Mouse (Mus musculus): ENCODE data around the gene Pard3b.

Gene Pard3b

DNA sequence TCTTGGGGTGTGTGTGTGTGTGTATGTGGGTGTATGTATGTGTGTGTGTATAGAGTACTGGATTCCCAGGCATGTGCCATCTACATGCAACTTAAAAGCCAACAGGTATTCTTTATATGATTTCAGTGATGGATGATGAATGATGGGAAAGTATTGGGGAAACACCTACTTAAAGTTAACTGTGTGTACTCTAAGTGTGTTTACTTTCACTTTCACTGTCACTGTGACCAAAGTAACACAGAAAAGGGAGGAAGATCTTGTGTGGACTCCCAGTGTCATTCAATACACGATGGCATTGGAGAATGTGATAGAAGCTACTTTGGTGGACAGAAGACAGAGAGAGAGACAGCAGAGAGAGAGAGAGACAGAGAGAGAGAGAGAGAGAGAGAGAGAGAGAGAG is 613.8 kb downstream of the Pard3b start:
- DNase-seq (ENCODE audit: low spot score), result no peak

DNA sequence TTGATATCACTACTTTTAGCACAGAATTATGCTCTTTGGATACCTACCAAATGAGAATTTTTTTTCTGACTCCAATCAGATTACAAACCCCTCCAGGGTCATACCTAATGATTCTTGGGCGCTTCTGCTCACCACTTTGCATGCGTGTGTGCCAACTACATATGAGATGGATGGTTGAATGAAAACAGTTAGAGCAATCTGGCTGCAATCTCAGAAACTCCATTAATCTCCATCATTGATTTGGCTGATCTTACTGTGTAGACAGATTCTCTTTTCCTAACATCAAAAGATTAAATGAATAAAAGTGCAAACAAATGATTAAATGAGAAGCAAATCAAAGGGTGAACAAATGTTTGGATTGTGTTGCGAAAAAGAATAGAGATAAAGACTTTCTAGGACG is 615.7 kb downstream of the Pard3b start:
- DNase-seq (ENCODE audit: low spot score), result no peak

DNA sequence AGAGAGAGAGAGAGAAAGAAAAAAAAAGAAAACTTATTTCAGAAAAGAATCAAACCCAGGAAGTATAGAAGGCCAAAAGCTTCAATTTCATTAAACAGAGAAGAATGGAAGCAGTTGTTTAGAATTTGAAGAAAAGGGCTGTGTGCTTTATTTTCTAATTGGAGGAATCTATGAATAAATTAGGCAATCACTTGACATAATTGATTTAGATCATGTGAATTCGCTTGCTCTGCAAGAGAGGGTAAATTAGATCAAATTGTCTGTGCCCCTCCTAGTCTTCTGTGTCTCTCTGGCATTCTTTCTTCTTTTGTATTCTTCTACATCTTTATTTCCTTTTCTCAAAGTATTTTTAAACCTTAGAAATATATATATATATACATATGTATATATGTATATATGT is 616.3 kb downstream of the Pard3b start:
- no peak for DNase-seq (ENCODE audit: low spot score)

DNA sequence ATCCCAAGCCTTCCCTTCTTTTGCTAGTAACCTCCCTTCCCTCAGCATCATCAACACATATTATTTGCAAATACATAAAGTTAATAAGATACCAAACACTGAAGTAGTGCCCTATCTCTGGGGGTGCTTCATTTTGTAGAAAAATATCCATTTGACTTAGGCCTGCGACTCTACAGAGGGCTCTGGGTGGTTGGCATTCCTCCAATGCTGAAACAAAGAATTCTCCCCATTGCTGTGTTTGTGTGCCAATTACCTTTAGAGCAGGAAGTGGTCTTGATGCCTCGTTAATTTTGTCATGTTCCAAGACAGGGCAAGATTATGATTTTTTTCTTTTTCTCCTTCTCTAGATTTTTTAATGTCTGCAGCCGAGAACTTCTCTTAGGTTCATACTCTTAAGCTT is 637.8 kb downstream of the Pard3b start:
- no peak for DNase-seq (ENCODE audit: low spot score)

DNA sequence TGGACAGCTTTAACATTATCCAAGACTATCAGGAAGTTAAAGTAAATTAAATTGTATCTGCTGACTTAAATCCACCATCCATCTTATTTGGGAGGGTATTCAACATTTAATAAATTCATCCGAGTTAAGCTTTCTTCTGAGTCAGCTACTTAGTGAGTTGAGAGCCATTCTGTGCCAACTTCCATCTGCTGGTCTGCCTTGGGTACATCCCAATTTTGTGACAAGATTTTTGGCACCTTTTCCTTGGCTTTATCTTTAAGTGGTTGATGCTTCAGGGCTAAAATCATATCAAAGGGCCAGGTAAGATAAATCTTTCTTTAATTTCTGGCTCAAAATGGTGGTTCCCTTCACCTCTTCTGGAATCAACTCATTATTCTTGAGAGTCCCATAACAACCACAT is 640.0 kb downstream of the Pard3b start:
- no peak for DNase-seq (ENCODE audit: low spot score)

DNA sequence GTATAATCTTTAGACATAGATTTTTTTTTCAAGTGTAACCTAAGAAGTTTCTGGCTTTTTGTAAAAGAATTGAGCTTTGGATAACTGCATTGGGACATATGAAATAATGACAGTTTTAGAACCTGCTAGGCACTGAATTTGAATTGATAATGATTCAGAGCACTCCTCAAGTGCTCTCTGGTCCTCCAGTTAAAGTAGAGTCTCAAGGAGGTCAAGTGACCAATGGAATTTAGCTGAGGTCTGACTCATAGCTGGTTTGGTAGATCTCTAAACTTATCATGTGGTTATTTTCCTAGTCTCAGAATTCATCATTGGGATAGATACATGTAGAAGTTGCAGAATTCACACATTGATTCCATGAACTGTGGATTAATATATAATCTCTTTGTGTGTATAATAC is 642.0 kb downstream of the Pard3b start:
- DNase-seq (ENCODE audit: low spot score), result no peak

DNA sequence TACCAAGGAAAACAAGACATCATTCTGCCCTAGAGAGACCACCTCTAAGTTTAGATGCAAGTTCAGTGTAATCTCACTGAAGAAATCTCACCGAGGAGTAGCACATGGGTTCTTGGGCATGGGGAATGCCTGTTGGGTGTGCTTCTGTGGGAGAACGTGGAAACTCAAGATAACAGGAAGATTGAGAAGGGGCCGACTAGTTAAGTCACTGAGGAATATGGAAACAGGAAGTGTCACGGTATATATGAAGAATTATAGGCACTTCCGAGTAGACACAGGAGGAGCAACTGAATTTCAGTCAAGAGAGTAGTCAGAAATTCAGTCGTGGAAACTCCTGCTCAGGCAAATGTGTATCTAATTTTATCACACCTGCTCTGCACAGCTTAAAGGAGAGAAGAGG is 644.2 kb downstream of the Pard3b start:
- no peak for DNase-seq (ENCODE audit: low spot score)

DNA sequence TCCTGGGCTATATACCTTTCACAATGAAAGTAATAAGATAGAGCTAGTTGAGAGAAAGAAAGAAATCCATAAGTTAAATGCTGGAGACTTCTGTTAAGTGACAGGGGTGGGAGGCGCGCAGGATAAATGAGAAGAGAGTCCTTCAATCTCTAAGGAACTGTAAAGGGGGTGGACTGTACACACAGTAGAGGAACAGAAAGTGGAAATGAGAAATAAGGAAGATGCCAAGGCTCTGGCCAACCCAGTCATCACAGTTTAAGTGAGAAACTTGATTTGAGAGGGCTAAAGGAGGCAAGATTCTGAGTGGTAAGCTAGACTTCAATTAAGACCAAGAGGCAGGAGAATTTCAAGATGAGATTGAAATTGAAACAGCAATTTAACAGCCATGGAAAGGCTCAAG is 645.0 kb downstream of the Pard3b start:
- no peak for DNase-seq (ENCODE audit: low spot score)

DNA sequence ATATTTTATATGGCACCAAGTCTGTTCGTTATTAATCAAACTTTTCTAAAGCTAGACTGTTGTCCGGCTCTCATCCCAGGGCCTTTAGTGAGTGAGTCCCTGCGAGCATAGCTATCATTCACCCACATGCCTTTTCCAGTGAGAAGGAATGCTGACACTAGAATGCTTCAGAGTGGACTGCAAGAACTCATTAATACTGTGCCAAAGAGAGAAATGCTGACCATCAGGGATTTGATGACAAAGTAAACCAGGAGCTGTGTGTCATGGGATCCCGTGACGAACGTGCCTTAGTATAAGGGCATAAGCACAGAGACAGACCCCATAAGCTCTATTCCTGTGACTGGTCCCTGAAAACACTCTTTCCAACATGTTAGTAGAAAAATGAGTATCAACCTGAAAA is 670.8 kb downstream of the Pard3b start:
- no peak for DNase-seq (ENCODE audit: low spot score)

DNA sequence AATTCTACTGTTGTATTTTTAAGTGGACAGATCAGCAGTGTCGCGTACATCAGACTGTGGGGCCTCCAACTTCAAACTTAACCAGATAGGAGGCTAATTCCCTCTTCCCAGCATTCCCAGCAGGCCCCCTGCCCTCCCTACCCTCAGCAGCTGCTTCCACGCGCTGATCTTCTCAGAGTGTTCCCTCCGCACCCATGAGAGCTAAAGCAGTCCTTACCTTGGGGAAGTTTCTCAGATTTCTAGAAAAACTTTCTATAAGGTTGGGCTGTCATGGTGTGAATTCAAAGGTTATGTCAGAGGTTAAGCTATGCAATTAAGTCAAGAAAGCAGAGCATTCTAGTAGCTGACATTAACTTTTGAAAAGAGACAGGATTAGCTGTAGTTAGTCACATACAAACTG is 686.6 kb downstream of the Pard3b start:
- no peak for DNase-seq (ENCODE audit: low spot score)

DNA sequence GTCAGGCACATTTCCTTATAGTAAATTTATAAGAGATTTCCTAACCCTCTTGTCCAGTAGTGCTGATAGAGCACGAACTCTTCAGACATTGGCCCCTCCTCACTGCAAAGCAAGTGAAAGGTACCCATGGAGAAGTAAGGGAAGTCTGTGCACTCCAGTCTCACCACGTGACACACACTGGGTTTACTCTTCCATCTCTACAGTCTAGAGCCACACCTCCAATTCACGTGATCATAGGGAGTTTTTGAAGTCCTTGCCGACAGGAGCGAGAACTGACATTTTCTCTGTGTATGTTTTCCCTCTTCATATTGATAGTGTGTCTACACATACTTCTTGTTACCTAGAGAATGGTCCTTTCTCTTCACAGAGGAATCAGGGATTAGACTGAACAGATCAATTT is 689.1 kb downstream of the Pard3b start:
- no peak for DNase-seq (ENCODE audit: low spot score)

DNA sequence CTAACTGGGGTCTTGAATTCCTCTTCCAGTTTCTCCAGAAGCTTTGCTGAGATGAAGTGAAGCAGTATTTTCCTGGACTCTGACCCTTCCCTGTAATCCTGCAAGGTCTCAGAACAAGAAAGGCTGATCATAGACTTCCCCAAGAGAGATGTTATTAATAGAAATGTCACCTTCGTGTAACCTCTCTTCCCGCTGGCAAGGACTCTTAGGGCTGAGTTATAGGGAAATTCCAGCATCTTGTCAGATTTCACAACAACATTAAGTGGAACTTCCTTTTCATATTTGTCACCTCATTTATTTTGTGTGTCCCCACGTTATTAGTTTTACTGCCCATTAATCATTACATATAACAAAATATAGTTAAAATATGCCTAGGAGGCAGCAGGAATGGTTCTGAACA is 690.2 kb downstream of the Pard3b start:
- DNase-seq (ENCODE audit: low spot score), result no peak

DNA sequence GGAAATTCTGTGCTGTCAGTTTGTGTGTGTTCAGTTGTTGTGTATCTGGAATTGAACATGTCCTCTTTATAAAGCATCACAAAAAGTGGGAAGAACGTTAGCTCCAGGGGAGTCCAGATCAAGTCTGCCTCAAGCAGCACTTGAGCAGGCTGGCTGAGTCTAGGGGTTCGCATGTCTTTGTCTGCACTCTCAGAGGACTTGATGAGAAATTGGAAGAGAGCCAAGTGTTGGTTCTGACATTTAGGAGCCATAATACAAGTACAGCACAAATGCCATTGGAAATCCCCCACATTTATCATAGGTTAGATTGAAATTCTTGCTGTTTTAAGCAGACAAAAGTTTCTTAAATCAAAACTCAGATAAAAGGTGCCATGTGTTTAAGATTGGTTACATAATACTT is 694.4 kb downstream of the Pard3b start:
- DNase-seq (ENCODE audit: low spot score), result no peak

DNA sequence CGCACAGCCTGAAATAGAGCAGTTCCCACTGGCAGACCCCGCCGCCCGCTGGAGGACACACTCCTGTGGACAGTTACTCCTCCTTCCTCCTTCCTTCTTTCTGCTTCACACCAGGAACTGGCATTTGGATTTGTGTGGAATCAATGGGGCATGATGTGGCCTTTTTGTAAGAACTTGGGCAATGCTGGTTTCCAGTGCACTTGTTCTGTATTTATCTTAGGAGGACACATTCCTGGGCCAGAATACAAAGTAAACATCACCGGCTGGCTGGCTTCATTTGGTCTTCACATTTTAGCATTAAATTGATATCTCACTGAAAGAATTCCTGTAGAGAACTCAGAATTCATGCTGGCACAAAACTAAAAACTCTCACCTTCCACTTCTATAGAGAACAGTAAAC is 695.6 kb downstream of the Pard3b start:
- no peak for DNase-seq (ENCODE audit: low spot score)

DNA sequence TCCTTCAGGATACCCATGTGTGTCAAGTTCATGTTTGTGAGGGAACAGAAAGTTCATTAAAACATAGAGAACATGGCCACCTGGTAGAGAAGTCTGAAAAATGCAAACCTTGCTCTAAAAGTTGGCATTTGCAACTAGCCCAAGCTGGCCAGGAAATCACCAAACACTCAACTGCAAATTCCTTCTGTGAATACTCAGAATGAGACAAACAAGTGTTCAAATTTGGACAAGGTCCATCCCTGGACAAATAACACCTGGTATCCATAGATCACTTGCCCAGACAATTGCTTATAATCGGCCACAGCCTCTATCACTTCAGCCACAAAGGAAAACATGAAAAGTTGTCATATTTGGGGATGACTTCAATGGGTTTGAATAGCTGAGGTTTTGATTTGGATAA is 701.6 kb downstream of the Pard3b start:
- no peak for DNase-seq (ENCODE audit: low spot score)

DNA sequence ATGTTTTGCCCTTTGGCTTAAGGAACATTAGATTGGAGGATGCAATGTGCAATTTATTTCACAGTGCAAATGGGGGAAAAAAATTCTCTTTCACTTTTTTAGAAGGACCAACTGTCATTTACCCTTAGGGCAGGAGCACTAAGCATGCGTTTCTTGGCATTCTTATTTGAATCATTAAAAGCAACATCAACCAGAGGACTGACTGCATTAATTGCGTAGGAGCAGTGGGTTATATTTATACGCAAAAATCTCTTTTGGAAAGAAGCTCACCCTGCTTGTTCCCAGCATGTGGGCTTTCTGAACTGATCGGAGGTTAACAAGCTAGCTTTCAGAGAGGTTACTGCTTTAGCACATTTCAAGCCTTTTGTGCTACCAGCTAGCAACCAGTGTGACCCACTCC is 705.7 kb downstream of the Pard3b start:
- no peak for DNase-seq (ENCODE audit: low spot score)

DNA sequence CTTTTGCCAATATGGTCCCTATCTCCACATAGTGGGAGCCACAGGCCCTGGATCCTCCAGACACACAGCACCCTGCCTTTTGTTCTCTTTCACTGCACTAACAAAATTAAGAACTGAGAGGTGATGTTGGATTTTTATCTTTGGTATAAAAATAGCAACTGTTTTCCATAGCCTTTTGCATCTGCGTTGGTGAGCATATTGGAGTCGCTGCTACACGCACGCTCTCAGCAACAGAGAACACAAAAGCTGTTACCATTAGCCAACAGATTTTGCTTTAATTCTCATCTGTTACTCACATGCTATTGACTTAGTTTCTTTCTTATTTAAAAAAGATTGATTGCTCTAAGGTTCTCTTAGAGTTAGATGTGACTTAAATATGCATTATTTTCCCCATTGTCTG is 709.7 kb downstream of the Pard3b start:
- DNase-seq (ENCODE audit: low spot score), result no peak

DNA sequence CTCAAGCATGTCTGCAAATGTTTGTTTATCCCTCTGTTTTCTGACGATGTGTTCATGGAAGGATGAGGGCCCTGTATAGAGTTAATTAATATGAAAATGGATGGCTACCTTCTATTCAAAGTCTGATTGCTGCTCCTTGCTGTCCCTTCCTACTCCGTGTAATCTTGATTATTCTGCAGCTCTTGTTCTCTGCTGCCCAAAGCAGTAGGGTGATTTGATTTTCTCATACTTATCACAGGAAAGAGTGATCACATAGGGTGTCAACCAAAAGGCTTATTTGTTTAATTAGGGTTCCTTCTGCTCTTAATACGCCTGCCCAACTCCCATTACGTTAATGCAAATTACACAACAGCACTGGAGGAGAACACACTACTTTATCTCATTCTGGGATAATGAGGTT is 716.9 kb downstream of the Pard3b start:
- DNase-seq (ENCODE audit: low spot score), result no peak

DNA sequence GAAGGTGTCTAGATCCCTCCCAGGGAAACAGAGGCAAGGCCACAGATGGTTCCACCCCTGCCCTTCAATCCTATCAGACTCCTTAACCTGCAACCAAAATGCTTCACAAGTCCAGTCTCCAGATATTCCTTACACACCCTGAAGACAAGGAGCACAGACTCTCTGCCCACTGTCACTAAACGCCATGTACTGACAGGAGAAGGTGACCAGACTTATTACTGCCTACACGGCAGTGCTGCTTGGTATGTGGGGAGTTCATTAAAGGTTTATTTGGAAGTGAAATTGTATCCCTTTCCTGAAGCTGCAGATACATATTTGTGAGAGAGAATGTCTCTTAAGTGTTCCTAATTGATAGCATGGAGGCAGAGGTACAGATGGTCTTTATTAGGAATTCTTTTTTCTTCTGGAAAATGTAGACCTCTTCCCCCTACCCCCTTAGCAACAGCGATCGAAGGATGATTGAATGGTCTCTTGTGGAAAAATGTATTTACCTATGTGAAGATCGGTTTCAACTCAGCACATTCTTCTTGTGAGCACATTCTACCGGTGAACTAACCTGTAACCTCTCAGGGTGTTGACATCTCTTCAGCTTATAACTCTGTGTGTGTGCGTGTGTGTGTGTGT is 735.9 kb downstream of the Pard3b start:
- no peak for DNase-seq (ENCODE audit: low spot score)

DNA sequence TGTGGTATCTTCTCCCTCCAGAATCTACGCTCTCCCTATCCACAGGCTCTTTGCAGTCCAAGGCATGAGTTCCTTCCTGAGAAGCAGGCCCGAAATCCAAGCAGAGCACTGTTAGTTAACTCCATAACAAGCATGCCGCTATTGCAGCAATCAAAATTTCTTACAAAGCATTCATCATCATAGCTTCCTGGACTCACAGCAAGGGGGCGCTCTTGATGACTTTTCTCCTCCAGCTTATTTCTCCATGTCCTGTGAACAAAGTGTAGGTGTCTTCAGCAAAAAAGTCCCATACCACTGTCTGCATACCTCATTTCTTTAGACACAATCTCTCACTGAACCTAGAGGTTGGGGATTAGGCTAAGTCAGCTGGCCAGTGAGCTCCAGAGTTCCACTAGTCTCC is 739.7 kb downstream of the Pard3b start:
- DNase-seq (ENCODE audit: low spot score), result peak; percentile 6

DNA sequence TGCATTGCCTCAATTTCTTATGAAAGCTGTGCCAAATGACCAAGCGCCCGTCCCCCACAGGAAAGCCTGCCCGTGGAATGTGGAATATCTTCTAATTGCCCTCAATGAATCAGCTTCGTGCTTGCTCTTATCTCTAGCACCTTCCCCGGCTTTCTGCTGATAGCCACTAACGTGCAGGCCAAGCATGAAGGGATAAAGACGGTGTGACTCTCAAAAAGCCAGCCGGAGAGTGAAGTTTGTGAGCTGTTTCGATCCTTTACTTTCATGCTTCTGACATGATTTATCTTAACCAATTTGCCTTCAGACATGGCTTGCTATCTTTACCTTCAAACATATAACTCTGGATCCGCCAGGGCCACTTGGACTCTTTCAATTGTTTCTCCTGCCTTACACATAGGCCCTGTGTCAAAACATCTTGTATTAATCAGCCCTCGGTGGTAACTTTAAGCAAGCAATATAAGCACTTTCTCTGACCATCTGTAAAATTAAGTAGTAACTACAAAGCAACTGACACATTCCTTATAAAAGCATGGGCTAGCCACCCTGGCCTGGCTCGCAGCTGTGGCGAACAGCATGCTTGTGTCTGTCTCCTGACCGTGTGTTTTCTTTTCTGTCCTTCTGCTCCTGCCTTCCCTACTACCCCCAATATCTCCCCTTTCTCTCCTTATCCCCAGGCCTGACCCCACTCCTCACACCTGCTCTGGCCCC is 744.3 kb downstream of the Pard3b start:
- peak; percentile 22 for DNase-seq (ENCODE audit: low spot score)

DNA sequence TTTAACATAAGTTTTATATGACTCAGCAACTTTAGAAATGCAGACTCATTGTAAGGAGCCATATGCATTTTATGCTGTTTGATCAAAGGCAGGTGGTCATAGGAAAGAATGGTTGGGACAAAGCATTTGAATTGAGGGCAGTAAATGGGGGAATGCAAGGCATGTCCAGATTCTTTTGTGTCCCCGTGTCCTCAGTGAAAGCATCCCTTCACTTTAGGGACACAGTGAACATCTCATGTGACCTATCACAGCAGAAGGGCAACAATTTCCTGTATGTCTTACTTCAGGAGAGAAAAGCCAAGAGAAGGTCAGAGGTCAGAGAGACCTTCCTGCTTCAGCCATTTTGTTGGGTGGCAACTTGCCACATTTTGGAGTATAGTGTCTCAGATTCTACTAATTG is 745.6 kb downstream of the Pard3b start:
- no peak for DNase-seq (ENCODE audit: low spot score)

DNA sequence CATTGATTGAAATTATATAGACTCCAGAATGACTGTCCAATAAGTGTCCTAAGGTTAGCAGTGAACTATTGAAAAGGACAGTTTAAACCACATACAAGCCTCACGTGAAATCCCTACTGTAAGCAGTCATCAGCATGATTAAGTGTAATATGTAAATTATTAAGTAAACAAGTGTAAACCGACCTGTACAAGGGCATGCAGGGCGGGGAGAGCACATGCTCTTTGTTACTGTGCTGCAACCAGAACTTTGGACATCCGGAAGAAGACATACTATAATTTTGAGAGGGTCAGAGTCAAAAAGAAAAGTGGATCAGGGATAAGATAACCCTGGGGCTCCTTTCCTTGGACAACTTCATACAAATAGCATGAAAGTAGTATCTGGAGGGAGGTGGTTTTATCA is 749.4 kb downstream of the Pard3b start:
- DNase-seq (ENCODE audit: low spot score), result no peak

DNA sequence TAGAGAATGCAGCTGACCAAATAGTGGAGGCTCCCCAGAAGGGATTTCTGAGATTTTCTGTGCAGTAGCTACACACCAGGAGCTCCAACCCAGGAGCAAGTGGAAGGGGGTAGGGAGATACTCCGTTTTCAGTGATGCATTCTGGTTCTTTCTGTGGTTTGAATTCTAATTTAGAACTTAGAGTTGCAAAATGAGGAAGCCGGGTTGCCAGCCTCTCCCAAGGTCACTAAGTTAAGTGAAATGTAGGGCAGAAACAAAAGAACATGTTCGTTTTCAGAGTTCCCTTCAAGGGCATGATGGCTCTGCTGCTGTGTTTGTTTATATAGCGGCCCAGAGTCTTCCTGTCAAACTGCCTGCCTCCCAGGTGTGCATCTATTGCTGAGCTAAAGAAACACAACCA is 754.2 kb downstream of the Pard3b start:
- no peak for DNase-seq (ENCODE audit: low spot score)
